In genomic region chr13:112439917-112440361, GRCm38 (mm10) we compare ENCODE assay signal across 8 mouse cellular contexts. TPM values are rescaled to one million over a fixed set of nuclear protein-coding genes. Genes with fewer than 3 reads are reported as not detected.
DNase-seq lines count a peak whose midpoint lies in the region; ATAC-seq lines count a peak whose summit lies in the region.

No protein-coding gene starts in this region.

- WGBS in forebrain, embryonic 14.5 days, result 11% methylated on average over 9 of the region's 9 CpGs
- 15% methylated on average over 9 of the region's 9 CpGs for WGBS in hindbrain, embryonic 11.5 days

- peak; percentile 46; the same call in 1 of the 2 replicates for ATAC-seq in forebrain, embryonic 14.5 days
- peak; percentile 83; the same call in 1 of the 2 replicates for ATAC-seq in hindbrain, embryonic 11.5 days (ENCODE audit: low FRiP score)
- ATAC-seq in megakaryocyte, adult 5-6 weeks (ENCODE audit: poor library complexity, severe bottlenecking), result peak; percentile 89
- ATAC-seq in erythroid progenitor cell, adult 5-6 weeks (replicated peaks; ENCODE audit: low FRiP score, poor library complexity, severe bottlenecking), result no peak

- H3K9ac ChIP-seq in forebrain, embryonic 14.5 days (ENCODE audit: low read length), result no peak overlapping the region
- H3K9ac ChIP-seq in hindbrain, embryonic 11.5 days (ENCODE audit: low read depth, low read length), result no peak overlapping the region

- H3K4me2 ChIP-seq in forebrain, embryonic 14.5 days (ENCODE audit: low read length), result peak overlapping the region; percentile 36
- peak overlapping the region; percentile 31 for H3K4me2 ChIP-seq in hindbrain, embryonic 11.5 days (replicated peaks; ENCODE audit: low read depth, low read length)

- H3K4me3 ChIP-seq in forebrain, embryonic 14.5 days (ENCODE audit: low read depth, low read length), result no peak overlapping the region
- no peak overlapping the region for H3K4me3 ChIP-seq in hindbrain, embryonic 11.5 days (ENCODE audit: low read depth, low read length)

- no peaks in the 10 kb centered on the region for H3K36me3 ChIP-seq in forebrain, embryonic 14.5 days (ENCODE audit: control insufficient read depth, insufficient read depth, low read length)
- H3K36me3 ChIP-seq in hindbrain, embryonic 11.5 days (ENCODE audit: control insufficient read depth, insufficient read depth, low read length), result no peaks in the 10 kb centered on the region

- H3K9me3 ChIP-seq in forebrain, embryonic 14.5 days (replicated peaks; ENCODE audit: control insufficient read depth, low read length), result no peaks in the 10 kb centered on the region
- no peaks in the 10 kb centered on the region for H3K9me3 ChIP-seq in hindbrain, embryonic 11.5 days (ENCODE audit: control insufficient read depth, low read length)

- no peaks in the 10 kb centered on the region for H3K27me3 ChIP-seq in forebrain, embryonic 14.5 days (replicated peaks; ENCODE audit: control insufficient read depth, insufficient read depth, low read length)
- no peaks in the 10 kb centered on the region for H3K27me3 ChIP-seq in hindbrain, embryonic 11.5 days (ENCODE audit: control insufficient read depth, insufficient read depth, low read length)

- H3K27ac ChIP-seq in forebrain, embryonic 14.5 days (ENCODE audit: low read depth, low read length), result no peak overlapping the region
- H3K27ac ChIP-seq in hindbrain, embryonic 11.5 days (ENCODE audit: low read depth, low read length), result peak overlapping the region; percentile 20; the same call in 1 of the 2 replicates

- peak; percentile 78 to 79 for DNase-seq in B cell, adult 2 months
- DNase-seq in NIH3T3 (ENCODE audit: low read depth), result peak; percentile 46
- peak; percentile 60 for DNase-seq in forebrain, embryonic 14.5 days (ENCODE audit: low spot score)
- DNase-seq in hindbrain, embryonic 11.5 days (ENCODE audit: low spot score), result peak; percentile 75
- DNase-seq in layer of hippocampus, postnatal 14 days (ENCODE audit: low spot score in 2 of 2), result peak; percentile 27
- DNase-seq in right cerebral cortex, postnatal 4 days, result peak; percentile 10

- H3K4me1 ChIP-seq in forebrain, embryonic 14.5 days (ENCODE audit: control insufficient read depth, insufficient read depth, low read length), result peaks cover 7% of the 10 kb centered on the region
- H3K4me1 ChIP-seq in hindbrain, embryonic 11.5 days (replicated peaks; ENCODE audit: control insufficient read depth, insufficient read depth, low read length), result peaks cover 7% of the 10 kb centered on the region

RNA-seq across cellular contexts. Expression of gene Il6st, which starts 23.9 kb away (rescaled TPM):
- polyA plus RNA-seq in forebrain, embryonic 14.5 days (2014; fragmentation: Nextera tagmentation; extraction: Ambion mirVana), result 9.8 and 12.6 TPM in 2 replicates
- 27.0 and 28.4 TPM in 2 replicates for polyA plus RNA-seq in hindbrain, embryonic 11.5 days (2014; fragmentation: Nextera tagmentation; extraction: Ambion mirVana)
- total RNA-seq in layer of hippocampus, postnatal 14 days (2021), result 10 to 100 TPM; 80.3 to 91.4 TPM
- 77.4 and 84.3 TPM in 2 replicates for total RNA-seq in megakaryocyte, adult 5-6 weeks (2015)
- total RNA-seq in megakaryocyte, adult 5-6 weeks (2017), result 94.6 and 108 TPM in 2 replicates
- total RNA-seq in erythroid progenitor cell, adult 5-6 weeks (2015; ENCODE audit: low replicate concordance), result 13.7 and 27.7 TPM in 2 replicates
- 4.0 and 4.1 TPM in 2 replicates for total RNA-seq in erythroid progenitor cell, adult 5-6 weeks (2017; ENCODE audit: low replicate concordance)

Comparison
In these comparisons a context has a peak if more than half of its experiments do, and no peak if none do; other contexts are left out.
1. DNase-seq: peak in every context shown above with its lines; median percentile 78 in B cell, adult 2 months; 75 in hindbrain, embryonic 11.5 days; 60 in forebrain, embryonic 14.5 days; 46 in NIH3T3; 27 in layer of hippocampus, postnatal 14 days; 10 in right cerebral cortex, postnatal 4 days.